Mouse (Mus musculus) cerebellum, adult 18-20 months (tissue): ENCODE results near the gene Il1f9.
"Not testable (repeated sequence)": the region's sequence is repeated elsewhere in the genome, so short reads cannot be mapped to it uniquely, and the experiment has no call there.

Source experiments
- DNase-seq, 2 experiments: peaks; one replicate each; pipeline ENCODE4 v3.0.0; 2021

Gene Il1f9

DNA sequence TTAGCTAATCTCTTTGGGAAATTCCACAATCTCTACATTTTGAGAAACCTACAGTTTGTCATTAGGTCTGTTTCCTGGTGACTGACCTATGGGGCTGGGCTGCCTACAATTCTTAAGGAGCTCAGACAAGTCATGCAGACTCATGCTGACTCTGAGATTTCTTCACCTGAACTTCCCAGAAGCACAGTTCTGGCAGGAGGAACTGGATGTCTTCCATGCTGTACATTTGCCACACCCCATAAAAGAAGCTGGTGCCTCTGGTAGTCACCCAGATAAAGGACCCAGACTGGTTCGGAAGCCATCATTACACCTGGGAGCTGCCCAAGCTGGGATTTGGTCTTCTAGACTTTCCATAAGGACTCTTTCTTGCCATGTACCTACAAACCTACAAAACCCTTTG, at the start of gene Il1f9:
Gene Il1f9 (plus strand): TSS at position 301 of the 400 bp plus-strand sequence.
- no peak for DNase-seq

DNA sequence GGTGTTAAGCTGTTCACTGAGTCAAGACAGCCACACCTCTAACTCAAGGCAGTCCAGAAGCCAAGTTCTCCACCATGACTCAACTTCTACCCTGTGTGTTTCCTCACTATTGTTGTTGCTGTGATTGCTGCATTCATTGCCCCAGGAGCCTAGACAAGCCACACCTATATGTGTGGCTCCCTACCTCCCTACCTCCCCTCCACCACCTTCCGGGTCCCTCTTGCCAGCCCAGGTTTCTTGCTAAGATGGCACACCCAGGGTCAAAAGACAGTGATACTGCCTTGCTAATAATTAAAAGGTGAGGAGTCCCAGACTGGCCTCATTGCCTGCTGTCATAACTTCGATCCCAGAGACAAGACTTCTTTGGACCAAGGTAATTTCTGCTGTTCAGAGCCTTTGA, 33.4 kb upstream of the Il1f9 start, which contains the start of gene Il1f8:
Gene Il1f8 (plus strand): TSS at position 301 of the 400 bp plus-strand sequence.
- no peak for DNase-seq

DNA sequence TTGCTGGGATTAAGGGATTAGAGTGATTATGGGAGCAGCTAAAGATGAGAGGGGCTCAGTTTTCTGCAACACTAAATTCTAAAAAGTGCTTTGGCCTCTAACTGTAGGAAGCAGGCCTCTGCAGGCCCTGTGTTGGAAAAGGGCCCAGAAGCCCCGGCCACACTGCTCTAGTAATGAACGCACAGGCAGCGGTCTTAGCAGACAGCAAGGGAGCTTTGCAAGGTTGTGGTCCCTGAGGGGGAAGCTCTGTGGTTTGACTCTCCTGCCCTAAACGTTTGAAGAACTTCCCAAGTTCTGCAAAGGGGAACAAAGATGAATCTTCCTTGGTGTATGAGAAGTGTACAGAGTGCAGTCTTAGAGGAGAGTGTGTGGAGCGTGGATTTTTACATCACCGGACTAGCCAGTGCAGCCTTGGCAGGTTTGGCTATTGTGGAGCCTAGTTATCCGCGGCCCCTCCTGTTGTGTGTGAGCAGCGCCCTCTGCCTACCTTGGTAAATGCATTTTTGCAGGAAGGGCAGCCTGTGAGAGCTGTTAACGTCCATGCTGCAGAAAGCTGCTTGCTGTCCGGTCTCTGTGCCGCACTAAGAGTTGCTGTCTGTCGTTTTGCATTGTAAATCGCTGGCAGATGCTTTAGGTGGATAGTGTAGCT, 4.5 kb upstream of the Il1f9 start:
- peak; percentile 5 to 7 for DNase-seq

DNA sequence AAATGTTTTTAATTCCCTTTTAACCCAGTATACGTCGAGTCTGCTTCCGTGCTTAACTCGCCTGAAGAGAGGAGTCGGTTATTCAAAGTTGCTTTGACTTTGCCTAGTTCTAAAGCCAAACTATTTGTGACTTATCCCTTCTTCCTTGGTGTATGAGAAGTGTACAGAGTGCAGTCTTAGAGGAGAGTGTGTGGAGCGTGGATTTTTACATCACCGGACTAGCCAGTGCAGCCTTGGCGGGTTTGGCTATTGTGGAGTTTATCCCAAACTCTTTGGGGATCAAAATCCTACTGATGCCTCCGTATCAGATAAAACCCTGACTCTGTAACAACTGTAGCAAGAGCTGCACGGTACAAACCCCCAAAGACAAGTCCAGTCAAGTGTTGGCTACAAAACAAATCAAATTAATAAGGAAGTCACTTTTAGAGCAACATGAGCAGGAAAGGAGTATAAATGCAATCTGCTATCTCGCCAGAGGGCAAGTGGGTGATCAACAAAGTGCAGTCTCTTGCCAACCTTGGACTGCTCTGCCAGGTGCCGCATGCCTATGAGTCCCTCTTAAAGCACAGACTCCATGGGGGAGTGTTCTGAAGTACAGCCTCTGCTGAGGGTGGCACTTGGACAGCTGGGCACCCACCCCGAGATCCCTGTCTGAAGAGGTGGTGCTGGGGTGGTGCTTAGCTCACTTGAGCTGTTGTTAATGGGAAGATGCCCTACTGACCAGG, 3.7 kb upstream of the Il1f9 start:
- DNase-seq = not testable (repeated sequence)

DNA sequence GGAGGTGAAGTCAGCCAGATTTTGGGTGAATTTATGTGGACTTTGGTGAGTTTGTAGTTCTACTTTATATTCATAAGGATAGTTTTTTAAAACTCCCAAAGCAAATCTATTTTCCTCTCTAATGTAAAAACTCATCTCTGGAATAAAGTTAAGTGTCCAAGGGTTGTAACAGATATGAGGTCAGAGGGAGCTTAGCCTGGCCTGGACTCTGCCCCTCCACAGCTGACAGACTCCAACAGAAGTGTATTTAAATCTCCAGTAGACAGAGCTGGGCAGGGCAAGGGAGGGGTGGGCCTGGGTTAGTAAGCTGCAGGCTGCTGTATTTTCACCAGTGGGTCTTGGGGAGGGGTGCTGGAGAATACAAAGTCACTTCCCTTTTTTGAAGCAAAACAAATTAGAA, 2.2 kb upstream of the Il1f9 start:
- DNase-seq = not testable (repeated sequence)

DNA sequence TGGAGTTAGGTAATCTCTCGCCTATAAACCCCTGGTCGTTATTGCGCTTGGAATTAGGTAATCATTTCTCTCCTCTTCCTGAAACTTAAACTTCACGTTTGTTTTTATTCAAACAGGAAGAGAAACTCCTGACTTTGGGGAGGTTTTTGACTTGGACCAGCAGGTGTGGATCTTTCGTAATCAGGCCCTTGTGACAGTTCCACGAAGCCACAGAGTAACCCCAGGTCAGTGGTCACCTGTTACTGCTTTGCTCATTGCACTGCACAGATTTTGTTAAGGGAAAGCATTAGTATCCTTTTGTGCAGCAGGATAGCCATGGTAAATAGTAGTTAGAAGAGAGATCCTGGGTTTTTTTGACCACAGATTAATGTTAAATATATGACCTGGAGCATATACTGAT, 1.3 kb downstream of the Il1f9 start:
- no peak for DNase-seq

DNA sequence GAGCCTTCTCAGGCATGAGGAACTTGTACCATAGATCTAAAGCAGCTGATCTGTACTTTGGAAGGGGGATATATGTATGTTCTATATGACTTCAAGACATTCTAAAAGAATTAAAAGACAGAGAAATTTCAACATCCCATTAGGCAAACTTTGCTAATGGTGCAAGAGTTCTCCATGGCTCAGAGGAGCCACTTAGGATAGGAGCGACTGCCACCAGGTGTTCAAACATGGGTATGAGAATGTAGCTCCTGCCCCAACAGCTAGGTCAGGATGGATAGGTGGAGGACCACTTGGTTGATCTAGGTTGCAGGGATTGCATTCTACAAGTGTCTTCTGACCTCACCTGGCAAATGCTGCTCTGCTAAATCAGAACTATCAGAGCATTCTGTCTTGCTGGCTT, 1.9 kb downstream of the Il1f9 start:
- no peak for DNase-seq

DNA sequence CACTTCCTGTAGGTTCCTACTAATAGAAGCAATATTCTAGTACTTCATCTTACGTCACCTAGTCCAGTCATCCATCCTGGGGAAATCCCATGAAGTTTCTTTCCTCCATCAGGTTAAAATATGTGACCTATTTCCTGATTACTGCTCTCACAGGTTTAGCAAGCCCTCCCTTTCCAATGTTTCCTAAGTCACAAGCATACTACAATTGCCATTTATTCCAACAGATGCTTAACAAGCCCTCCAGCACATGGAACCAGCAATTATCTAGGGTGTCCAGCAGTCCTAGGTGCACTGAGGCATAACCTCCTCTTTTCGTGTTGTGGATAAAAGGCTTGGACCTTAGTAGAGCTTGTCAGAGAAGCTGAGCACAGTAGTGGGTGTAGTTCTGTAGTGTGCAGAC, 28.8 kb downstream of the Il1f9 start, which contains the start of gene Il1f6:
Gene Il1f6 (plus strand): TSS at position 301 of the 400 bp plus-strand sequence.
- DNase-seq = no peak

DNA sequence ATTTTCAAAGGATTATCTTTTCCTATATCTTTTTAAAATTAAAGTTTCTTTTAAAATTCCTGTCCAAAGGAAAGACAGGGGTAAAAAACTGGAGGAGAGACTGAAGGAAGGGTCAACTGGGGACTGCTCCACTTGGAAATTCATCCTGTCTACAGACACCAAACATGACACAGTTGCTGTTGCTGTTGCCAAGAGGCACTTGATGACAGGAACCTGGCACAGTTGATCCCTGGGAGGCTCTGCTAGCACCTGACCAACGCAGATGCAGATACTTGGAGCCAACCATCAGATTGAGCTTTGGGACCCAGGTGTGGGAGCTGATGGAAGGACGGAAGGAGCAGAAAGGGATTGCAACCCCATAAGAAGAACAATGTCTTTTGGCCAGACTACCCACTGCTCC, 40.9 kb downstream of the Il1f9 start:
- DNase-seq = no peak
